Mouse (Mus musculus) bone marrow, adult 2 months (tissue): Measurements from ENCODE around the gene Actg1.

Experiments used
- CTCF ChIP-seq: fragments of 200-500 bp; IDR thresholded peaks from 2 replicates; pipeline ENCODE4 v1.5.1; 2011; ENCODE audit warnings: low read length, control low read depth; ENCODE audit not compliant: control insufficient read depth, insufficient read depth
- POLR2A ChIP-seq: fragments of 200-500 bp; IDR thresholded peaks from 2 replicates; pipeline ENCODE4 v1.6.1; 2011; ENCODE audit warnings: low read depth, mild to moderate bottlenecking, control low read depth, low read length, borderline replicate concordance; ENCODE audit not compliant: control insufficient read depth

DNA sequence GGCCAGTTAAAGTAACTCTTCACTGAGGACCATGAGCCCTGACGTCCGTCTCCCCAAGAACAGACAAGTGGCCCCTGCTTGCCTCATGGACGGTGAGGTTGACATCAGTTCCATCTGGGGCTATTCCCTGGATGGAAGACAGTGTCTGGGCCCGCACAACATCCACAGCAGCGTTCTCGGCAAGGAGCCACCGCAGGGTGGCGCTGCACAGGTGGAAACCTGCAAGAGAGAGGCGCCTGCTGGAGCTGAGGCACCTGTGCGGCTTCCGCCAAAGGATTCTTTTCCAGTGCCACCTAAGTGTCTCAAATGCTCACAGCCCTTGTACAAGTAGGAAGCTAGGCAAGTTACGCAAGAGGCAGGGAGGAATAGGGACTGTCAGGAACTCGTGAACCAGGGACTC, 24.7 kb upstream of the Actg1 start:
- TF ChIP-seq CTCF (no peak), POLR2A (no peak)
